In genomic region chr11:11815737-11816136, GRCm38 (mm10) we compare ENCODE assay signal across 17 mouse cellular contexts. TPM values are rescaled to one million over a fixed set of nuclear protein-coding genes. Genes with fewer than 3 reads are reported as not detected.
DNase-seq lines count a peak whose midpoint lies in the region; ATAC-seq lines count a peak whose summit lies in the region.
"Had no signal": no experiment of that assay in that cellular context is flagged by ENCODE, and none has a peak within 500 bp of the region (broad histone marks: within the 10 kb centered on the region; RNA-seq: fewer than 3 reads in every experiment).

No protein-coding gene starts in this region.

- H3K27me3 ChIP-seq in heart, embryonic 10.5 days (ENCODE audit: insufficient read depth, poor library complexity, severe bottlenecking) = no peaks in the 10 kb centered on the region
- H3K27me3 ChIP-seq in midbrain, embryonic 10.5 days (ENCODE audit: low read depth, poor library complexity, severe bottlenecking) = no peaks in the 10 kb centered on the region; the same call in 1 of the 2 replicates
- no peaks in the 10 kb centered on the region for H3K27me3 ChIP-seq in midbrain, embryonic 13.5 days
- 0 out of 2 replicates have a peak, but pooled peaks cover 7% of the 10 kb centered on the region for H3K27me3 ChIP-seq in liver, embryonic 12.5 days (replicated peaks)
- no peaks in the 10 kb centered on the region for H3K27me3 ChIP-seq in kidney, embryonic 16.5 days (ENCODE audit: insufficient read depth, low read length)
- H3K27me3 ChIP-seq: limb, embryonic 15.5 days; neural tube, embryonic 15.5 days had no signal

- H3K36me3 ChIP-seq in heart, embryonic 10.5 days = no peaks in the 10 kb centered on the region
- no peaks in the 10 kb centered on the region for H3K36me3 ChIP-seq in midbrain, embryonic 10.5 days
- H3K36me3 ChIP-seq in midbrain, embryonic 13.5 days = no peaks in the 10 kb centered on the region
- no peaks in the 10 kb centered on the region for H3K36me3 ChIP-seq in liver, embryonic 12.5 days
- H3K36me3 ChIP-seq in kidney, embryonic 16.5 days (ENCODE audit: insufficient read depth, low read length) = no peaks in the 10 kb centered on the region
- H3K36me3 ChIP-seq: limb, embryonic 15.5 days; neural tube, embryonic 15.5 days had no signal

- H3K9me3 ChIP-seq in heart, embryonic 10.5 days = no peaks in the 10 kb centered on the region
- no peaks in the 10 kb centered on the region for H3K9me3 ChIP-seq in midbrain, embryonic 10.5 days (replicated peaks)
- no peaks in the 10 kb centered on the region for H3K9me3 ChIP-seq in midbrain, embryonic 13.5 days
- no peaks in the 10 kb centered on the region for H3K9me3 ChIP-seq in liver, embryonic 12.5 days (replicated peaks)
- H3K9me3 ChIP-seq in kidney, embryonic 16.5 days (ENCODE audit: low read length) = no peaks in the 10 kb centered on the region
- H3K9me3 ChIP-seq: limb, embryonic 15.5 days; neural tube, embryonic 15.5 days had no signal

- 16% methylated on average over 3 of the region's 3 CpGs for WGBS in heart, embryonic 10.5 days
- 56% methylated on average over 3 of the region's 3 CpGs for WGBS in midbrain, embryonic 10.5 days
- whole genome bisulfite sequencing in midbrain, embryonic 13.5 days = 54% methylated on average over 3 of the region's 3 CpGs
- 8% methylated on average over 3 of the region's 3 CpGs for WGBS in liver, embryonic 12.5 days (ENCODE audit: insufficient replicate concordance)
- 84% methylated on average over 3 of the region's 3 CpGs for WGBS in kidney, embryonic 16.5 days

- peak; percentile 88 for DNase-seq in heart, embryonic 10.5 days (ENCODE audit: low spot score)
- no peak for DNase-seq in heart, adult 8-10 months (ENCODE audit: low spot score)
- no peak for DNase-seq in midbrain, embryonic 10.5 days (ENCODE audit: low spot score)
- peak; percentile 57 for DNase-seq in yolk sac, embryonic 10.5 days (ENCODE audit: low spot score)
- DNase-seq in kidney, postnatal 10 days = no peak
- DNase-seq: cerebellum, postnatal 25 days; gastrocnemius, postnatal 25 days; kidney, adult 8-10 months; lung, postnatal 14 days; thymus, postnatal 14 days had no signal

- no peak overlapping the region for H3K4me2 ChIP-seq in midbrain, embryonic 13.5 days (replicated peaks)
- peak overlapping the region; percentile 71 for H3K4me2 ChIP-seq in liver, embryonic 12.5 days
- H3K4me2 ChIP-seq in kidney, embryonic 16.5 days (replicated peaks; ENCODE audit: low read depth, low read length) = no peak overlapping the region
- H3K4me2 ChIP-seq: hindbrain, embryonic 14.5 days; limb, embryonic 15.5 days; midbrain, embryonic 11.5 days; neural tube, embryonic 15.5 days had no signal

- H3K9ac ChIP-seq in midbrain, embryonic 13.5 days (replicated peaks) = no peak overlapping the region
- peak overlapping the region; percentile 69 for H3K9ac ChIP-seq in liver, embryonic 12.5 days
- H3K9ac ChIP-seq in kidney, embryonic 16.5 days (replicated peaks; ENCODE audit: low read length) = no peak overlapping the region
- H3K9ac ChIP-seq: hindbrain, embryonic 14.5 days; limb, embryonic 15.5 days; neural tube, embryonic 15.5 days had no signal

- peaks cover 32% of the 10 kb centered on the region for H3K4me1 ChIP-seq in heart, embryonic 10.5 days
- H3K4me1 ChIP-seq in midbrain, embryonic 10.5 days = peaks cover 30% of the 10 kb centered on the region
- H3K4me1 ChIP-seq in midbrain, embryonic 13.5 days (replicated peaks) = peaks cover 2% of the 10 kb centered on the region
- H3K4me1 ChIP-seq in liver, embryonic 12.5 days = peaks cover 69% of the 10 kb centered on the region
- peaks cover 4% of the 10 kb centered on the region for H3K4me1 ChIP-seq in kidney, embryonic 16.5 days (ENCODE audit: insufficient read depth, low read length)

- ATAC-seq in midbrain, embryonic 13.5 days = no peak
- ATAC-seq in liver, embryonic 12.5 days = peak; percentile 94
- no peak for ATAC-seq in kidney, embryonic 16.5 days (ENCODE audit: low FRiP score, low TSS enrichment)

- no peak overlapping the region for H3K4me3 ChIP-seq in heart, embryonic 10.5 days
- no peak overlapping the region for H3K4me3 ChIP-seq in midbrain, embryonic 10.5 days
- H3K4me3 ChIP-seq in midbrain, embryonic 13.5 days (replicated peaks) = no peak overlapping the region
- H3K4me3 ChIP-seq in liver, embryonic 12.5 days = peak overlapping the region; percentile 40
- H3K4me3 ChIP-seq in kidney, embryonic 16.5 days (ENCODE audit: low read length) = no peak overlapping the region
- H3K4me3 ChIP-seq: limb, embryonic 15.5 days; neural tube, embryonic 15.5 days had no signal

- H3K27ac ChIP-seq in heart, embryonic 10.5 days = peak overlapping the region; percentile 88
- H3K27ac ChIP-seq in midbrain, embryonic 10.5 days (replicated peaks) = peak overlapping the region; percentile 34; the same call in 1 of the 2 replicates
- no peak overlapping the region for H3K27ac ChIP-seq in midbrain, embryonic 13.5 days
- peak overlapping the region; percentile 97 for H3K27ac ChIP-seq in liver, embryonic 12.5 days
- no peak overlapping the region for H3K27ac ChIP-seq in kidney, embryonic 16.5 days (ENCODE audit: low read length)
- H3K27ac ChIP-seq: hindbrain, embryonic 14.5 days; limb, embryonic 15.5 days; neural tube, embryonic 15.5 days had no signal

RNA-seq across cellular contexts. Expression of gene Fignl1, which starts 7.0 kb away (rescaled TPM):
- polyA plus RNA-seq in heart, embryonic 10.5 days (2016; fragmentation: Nextera tagmentation; extraction: Ambion mirVana) = 94.9 and 96.4 TPM in 2 replicates
- total RNA-seq in heart, adult 8-10 months (2022) = under 1 TPM; 0.28 to 0.46 (median 0.37) TPM
- 103 and 112 TPM in 2 replicates for polyA plus RNA-seq in midbrain, embryonic 10.5 days (2016; fragmentation: Nextera tagmentation; extraction: Ambion mirVana)
- 23.6 and 26.2 TPM in 2 replicates for polyA plus RNA-seq in midbrain, embryonic 13.5 days (2015; fragmentation: Nextera tagmentation; extraction: Ambion mirVana)
- polyA plus RNA-seq in liver, embryonic 12.5 days (2016; fragmentation: Nextera tagmentation; extraction: Ambion mirVana) = 126 and 130 TPM in 2 replicates
- polyA plus RNA-seq in kidney, embryonic 16.5 days (2015; fragmentation: Nextera tagmentation; extraction: Ambion mirVana) = 66.9 and 69.5 TPM in 2 replicates

Comparison
In these comparisons a context has a peak if more than half of its experiments do, and no peak if none do; other contexts are left out.
1. DNase-seq: peak in heart, embryonic 10.5 days (single experiment) and yolk sac, embryonic 10.5 days (single experiment); none in heart, adult 8-10 months (single experiment), midbrain, embryonic 10.5 days (single experiment) and kidney, postnatal 10 days (single experiment).
2. H3K27ac ChIP-seq: peak in heart, embryonic 10.5 days (single experiment), midbrain, embryonic 10.5 days (single experiment) and liver, embryonic 12.5 days (single experiment); none in midbrain, embryonic 13.5 days (single experiment) and kidney, embryonic 16.5 days (single experiment).